Mouse (Mus musculus): ENCODE measurements at regions not wholly inside any gene's neighbourhood (a gene's known extent, or its start where the extent isn't known, plus 50 kb on each side); places are given as distances from the start of the nearest gene placed in this dataset.

DNA sequence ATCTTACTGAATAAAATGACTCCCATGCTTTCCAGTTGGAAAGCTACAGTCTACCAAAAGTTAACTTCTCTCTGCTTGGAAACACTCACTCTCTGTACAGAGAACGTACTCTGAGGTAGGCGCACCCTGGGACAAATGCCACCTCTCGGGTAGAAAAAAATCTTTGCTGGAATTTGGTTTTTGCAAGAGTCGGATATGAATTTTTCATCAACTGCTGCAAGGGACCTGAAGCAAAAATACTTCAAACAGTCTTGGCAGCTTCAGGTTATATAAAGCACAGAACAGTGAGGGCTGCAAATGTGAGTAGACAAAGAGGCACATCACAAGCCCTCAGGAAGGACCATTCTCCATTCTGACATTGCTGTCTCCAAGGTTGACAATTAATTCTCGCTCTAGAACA, 535.4 kb upstream of the Fam84a start:
- DNase-seq (ENCODE audit: low spot score in 2 of 2), result peak; percentile 8 to 71

DNA sequence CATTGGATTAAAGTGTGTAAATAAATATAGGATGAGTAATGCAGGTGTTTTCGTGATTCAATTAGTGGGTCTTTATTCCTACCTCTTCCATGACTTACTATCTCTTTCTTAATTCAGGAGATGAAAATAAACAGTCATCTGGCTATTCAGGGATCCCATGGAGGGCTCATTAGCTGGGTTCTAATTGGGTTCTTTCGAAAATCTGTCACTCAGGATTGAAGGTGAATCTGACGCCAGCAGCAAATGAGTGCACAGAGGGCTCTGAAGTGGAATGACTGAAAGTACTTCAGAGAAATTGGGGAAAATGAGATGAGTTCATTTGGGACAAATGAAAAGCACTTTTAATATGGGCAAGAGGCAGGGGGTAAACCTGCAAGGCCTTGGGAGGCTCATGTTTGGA, 524.4 kb upstream of the Fam84a start:
- no peak for DNase-seq (ENCODE audit: low spot score in 2 of 2)

DNA sequence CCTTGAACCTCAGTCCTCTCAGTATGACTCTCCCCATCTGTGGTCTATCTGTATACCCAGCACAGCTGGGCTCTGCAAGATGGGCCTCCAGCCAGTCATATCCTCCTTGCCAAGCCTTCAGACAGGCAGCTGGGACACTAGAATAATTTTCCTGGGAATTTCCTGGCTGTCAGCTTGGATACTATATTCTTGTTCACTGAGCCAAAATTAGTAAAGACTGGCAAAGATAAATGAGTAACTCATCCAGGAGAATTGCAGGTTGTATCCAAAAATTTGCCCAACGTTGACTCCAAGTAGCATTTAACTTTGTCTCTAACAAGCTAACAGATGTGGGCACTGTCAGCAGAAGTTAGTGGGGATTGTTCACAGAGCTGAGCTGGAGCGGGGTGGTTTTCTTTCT, 514.1 kb upstream of the Fam84a start:
- DNase-seq (ENCODE audit: low spot score in 2 of 2), result peak in 1 of 2 experiments; percentile 2

Data from right cerebral cortex, postnatal 36 days (tissue).